Mouse (Mus musculus) lung, postnatal 0 days (tissue): ENCODE data around the gene Nr2f1.

ENCODE experiments used
- CTCF ChIP-seq: IDR thresholded peaks from 2 replicates; pipeline ENCODE4 v1.5.1; 2016; ENCODE audit warnings: antibody characterized with exemption, mild to moderate bottlenecking
- EP300 ChIP-seq: IDR thresholded peaks from 2 replicates; pipeline ENCODE4 v1.6.1; 2016; ENCODE audit warnings: antibody characterized with exemption, mild to moderate bottlenecking, control low read depth

- TF ChIP-seq CTCF: no peak
- no peak for TF ChIP-seq EP300
Measured at GRCm38 (mm10) chr13:78215223-78215622, 15.7 kb upstream of the Nr2f1 start.
